Mouse (Mus musculus): ENCODE measurements around the gene Aco2.

GRCm38 (mm10) chr15:81838554-81839235 lies 33.4 kb upstream of the Aco2 start:
- TF ChIP-seq CTCF (IDR thresholded peaks at IDR 0.05; ENCODE audit: control insufficient read depth, insufficient read depth, insufficient read length): no peak
- TF ChIP-seq MYOG (IDR thresholded peaks at IDR 0.05; ENCODE audit: control insufficient read depth, extremely low read depth, insufficient read length): no peak
- no peak for TF ChIP-seq USF1 (IDR thresholded peaks at IDR 0.05; ENCODE audit: low read depth)
- TF ChIP-seq MYOD1 (IDR thresholded peaks at IDR 0.05; ENCODE audit: control insufficient read depth, insufficient read length, low read depth): no peak
